Mouse (Mus musculus): ENCODE measurements around the gene Clrn1.

Gene Clrn1

DNA sequence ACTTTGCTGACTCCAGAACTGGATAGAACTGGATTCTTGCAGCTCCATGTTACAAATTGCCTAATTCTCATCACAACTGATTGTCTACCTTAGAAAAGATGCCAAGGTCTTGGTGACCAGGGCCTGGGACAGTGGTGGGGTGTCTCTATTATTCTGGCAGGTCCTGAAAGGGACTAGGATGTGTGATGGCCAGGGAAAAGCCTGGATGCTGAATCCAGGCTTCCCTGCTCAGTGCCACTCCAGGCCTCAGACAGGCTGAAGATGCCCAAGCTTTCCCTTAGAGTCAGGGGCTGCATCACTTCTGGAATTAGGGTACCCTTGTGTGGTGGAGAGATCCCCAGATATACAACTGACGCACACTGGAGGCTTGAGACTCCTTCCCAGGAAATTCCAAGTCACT is 55.2 kb downstream of the Clrn1 start:
- DNase-seq: no peak

DNA sequence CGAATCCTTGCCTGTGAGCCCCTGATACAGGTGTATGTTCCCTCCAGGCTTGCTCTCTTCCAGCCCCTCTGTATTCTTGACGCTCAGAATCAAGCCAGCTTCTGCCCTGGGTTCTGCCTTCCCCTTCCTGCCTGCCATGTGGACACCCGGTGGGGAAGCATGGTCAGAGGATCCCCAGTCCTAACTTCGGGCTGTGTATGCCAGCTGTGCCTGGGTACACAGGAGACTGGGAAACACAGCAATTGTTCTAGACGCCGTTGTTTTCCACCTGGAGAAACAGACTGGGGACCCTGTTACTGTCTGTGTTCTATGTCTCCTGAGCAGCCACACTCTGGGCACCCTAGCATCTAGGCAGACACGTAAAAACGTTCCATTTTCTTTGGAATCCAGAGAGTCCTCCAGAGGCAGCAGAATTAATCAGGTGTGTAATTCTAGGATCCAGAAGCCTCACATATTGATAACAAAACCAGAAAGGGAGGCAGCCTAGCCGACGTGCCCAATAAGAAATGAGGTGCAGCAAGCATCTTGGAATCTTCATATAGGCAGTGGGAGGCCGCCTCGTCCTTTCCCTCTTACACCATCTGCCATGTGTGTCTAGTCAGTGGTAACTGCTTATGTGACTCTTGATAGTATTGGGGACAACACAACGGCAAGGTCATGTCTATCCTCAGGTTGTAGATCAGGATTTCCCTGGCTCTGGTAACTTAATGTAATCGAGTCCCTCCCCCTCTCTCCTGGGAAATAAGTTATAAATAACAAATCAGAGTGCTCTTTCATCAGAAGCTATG is 56.6 kb downstream of the Clrn1 start:
- DNase-seq: no peak

DNA sequence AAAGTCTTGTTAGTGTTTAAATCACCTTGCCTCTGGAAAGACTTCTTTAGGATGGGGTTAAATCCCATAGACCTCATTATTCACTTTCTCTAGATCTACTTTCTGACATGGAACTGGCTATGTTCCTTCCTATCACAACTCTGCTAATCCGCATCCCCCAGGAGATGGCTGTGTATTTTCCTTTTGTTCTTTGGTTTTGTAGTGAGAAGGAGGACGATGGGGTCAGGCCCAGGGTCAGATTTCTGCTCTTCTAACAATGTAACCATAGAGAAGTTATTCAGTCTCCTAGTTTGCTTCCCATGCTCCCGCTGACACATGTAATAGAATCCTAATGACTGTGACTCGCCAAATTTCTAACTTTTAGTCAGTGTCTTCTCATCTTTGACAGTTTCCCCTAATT is 58.9 kb downstream of the Clrn1 start:
- no peak for DNase-seq

DNA sequence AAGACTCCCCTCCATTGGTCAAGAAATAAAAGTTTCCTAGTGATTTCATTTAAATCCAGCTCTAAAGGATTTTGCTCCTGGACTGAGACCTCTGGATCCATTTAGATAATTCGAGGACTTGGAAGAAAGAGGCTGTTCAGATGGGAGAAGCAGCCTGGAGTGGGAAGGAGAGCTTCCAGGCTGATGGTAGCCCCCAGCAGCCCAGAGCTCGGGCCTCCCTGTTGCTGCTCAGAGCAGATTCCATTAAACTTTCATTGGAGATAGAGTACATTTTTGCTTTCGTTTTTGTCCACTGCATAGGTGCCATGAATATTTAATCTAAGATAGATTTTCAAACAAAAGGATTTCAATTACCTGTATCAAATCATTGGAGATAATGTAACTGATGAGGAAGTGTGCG is 62.9 kb downstream of the Clrn1 start, which contains the start of gene Mindy4b-ps:
TSS of gene Mindy4b-ps (minus strand) at position 101 of the 400 bp plus-strand sequence.
- no peak for DNase-seq

DNA sequence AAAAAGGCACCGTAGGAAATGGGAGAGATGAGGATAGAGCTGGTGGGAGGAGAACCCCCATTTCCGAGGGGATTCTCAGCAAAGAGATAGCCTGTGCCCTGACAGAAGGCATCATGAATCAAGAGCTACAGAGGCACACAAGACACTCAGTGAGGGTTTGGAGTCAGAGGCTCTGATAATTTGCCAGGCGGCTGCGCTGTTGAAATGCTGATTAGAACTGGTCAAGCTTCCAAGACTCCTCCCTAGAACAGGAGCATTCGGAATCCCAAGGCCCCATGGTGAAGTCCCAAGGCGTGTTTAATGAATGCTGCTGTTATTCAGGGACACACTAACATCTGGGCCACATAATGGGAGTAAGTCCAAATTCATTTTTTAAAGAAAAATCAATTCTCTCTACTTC is 67.8 kb downstream of the Clrn1 start:
- DNase-seq: no peak

DNA sequence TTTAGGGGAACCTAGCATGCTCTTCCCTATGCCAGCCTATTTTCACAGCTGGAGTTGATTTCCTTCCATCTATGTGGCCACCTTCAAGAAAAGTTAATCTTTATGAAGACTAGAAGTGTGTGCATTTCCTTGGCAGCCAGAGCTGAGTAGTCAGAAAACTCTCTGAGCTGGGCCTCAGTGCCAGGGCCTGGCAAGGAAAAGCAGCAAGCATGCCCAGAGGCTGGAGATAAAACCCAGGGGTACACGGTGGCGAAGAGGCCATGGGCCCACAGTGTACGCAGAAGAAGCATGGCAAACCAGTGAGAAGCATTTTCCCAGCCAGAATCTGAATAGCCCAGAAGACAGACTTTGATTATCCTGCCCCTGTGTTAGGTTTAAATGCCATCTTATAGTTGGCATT is 70.9 kb downstream of the Clrn1 start:
- DNase-seq: no peak

DNA sequence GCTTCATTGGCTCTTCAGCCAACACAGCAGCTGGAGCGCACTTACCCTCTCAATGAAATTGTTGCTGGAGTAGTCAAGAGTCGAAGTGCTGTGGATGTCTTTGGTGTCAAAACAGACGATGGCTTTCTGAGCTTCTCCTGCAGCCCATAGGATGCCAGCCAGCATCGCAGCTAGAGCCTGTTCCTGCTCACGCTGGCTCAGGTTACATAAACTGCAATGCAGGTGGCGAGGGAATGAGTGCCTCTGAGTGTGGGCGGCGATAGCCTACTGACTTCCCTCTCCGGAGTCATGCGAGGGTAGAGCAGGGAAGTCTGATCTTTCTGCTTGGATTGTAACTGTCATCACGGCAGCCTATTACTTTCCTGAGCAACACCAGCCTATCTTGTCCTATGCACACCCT is 74.8 kb downstream of the Clrn1 start:
- DNase-seq: peak; percentile 90

DNA sequence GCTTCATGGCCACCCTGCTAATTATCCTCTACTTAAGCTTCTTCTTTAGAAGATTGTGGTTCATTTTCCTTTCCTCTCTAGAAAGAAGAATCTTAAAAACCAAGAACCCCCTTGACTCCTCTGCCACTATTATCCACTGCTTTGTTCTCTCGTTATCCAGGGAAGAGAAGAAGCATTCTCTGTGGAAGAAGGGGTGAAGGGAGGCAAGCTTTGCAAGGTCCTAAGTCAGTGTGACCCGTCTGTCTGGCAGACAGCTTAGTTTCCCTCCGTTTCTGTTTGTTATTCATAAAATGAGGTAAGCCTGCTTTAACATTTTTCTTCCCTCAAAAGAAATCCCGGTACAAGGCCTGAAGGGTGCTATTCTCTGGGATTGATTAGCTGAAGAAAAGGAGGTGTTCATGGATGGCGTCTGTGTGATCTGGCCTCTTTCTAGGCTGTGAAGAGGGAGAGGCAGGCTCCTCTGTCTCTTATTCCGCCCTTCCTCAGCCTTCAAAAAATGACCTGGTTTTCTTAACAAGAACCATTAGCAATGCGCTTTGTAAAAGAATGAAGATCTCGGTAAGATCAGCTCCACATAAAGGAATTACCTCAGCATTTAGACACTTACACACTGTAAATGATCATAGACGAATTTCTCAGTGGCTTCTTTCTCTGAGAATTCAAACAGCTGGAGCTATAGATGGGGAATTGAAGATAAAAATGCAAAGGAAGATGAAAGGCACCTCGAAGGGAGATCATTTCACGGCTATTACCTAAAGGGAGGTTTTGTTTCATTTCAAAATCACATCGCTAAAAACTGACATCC is 75.8 kb downstream of the Clrn1 start:
- DNase-seq: no peak

DNA sequence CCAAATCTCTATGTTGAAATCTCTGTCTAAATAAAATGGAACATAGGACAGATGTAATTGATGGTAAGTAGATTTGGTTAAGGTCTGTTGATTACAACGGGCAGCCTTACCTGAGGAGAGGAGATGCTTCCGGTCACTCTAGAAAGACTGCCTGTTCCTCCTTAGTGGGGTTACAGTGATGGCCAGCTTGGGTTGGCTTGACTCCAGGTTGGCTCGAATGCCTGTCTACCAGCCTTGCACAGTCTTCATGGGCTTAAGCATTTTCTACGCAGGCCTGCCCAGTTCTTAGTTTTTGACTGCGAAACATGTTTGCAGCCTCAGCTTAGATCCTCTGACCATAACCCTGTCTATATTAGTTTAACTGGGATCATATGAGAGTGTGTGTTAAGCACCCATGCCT is 76.5 kb downstream of the Clrn1 start:
- no peak for DNase-seq

DNA sequence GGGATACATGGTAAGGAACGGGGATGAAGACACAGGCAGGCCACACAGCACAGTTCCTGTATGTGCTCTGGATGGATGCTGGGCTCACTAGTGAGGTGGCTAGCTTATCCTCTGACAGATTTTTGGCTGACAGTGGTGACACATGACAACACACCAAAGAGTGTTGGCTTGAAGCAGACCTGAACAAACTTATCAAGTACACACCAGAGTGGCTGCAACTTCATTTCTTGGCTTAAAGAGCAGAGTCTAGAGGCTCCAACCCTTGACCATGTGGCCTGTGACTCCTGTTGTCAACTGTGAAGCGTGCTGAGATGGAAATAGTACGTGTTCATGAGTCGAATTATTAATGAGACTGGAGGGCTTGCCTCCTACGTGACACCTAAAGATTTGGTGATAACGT is 80.4 kb downstream of the Clrn1 start:
- no peak for DNase-seq

DNA sequence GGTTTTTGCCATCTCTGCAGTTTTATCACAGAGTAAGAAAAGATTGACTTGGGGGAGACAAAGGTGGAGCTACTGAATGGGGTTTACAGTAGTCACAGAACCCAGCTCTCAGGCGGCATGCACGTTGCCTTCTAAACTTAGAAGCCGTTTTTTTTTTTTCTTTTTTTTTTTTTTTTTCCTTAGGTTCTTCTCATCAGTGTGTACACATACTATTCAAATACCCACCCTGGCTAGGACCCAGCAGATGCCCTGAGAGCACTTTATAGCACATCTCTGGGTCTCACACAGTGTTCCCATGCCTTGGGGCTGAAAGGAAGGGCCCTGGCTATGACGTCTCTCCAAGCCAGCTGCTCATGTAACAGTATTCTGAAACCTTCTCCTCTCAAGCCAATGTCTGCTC is 86.5 kb downstream of the Clrn1 start:
- DNase-seq: no peak

DNA sequence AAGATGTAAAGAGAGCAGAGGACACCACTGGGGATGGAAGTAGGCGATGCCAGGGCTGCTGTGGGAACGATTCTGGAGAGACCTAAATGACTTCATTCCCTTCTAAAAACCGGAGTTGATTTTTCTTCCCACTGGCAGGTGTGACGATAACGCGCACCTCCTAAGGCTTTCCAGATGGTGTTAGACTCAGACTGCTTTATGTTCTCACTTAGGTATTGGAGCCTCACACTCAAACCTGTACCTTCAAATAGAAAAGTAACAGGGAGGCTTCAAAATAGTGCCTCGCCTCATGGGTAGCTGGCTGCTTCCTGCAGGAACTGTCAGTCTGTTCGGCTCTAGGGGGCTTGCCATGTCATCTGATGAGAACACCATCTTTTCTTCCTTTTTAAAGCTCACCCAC is 86.9 kb downstream of the Clrn1 start:
- DNase-seq: no peak

Measured in cerebellum, adult 9-11 months (tissue).